Mouse (Mus musculus) erythroblast, embryonic 14.5 days (primary cell): ENCODE results near the gene Gm37240. TPM values are rescaled to one million over a fixed set of nuclear protein-coding genes. Genes with fewer than 3 reads are reported as not detected.

ENCODE experiments used
- H3K27me3 ChIP-seq: 2 replicates; pipeline ENCODE4 v1.6.1; 2012; ENCODE audit warnings: inconsistent platforms; ENCODE audit not compliant: control insufficient read depth
- H3K36me3 ChIP-seq: 2 replicates; pipeline ENCODE4 v1.6.1; 2012; ENCODE audit warnings: mild to moderate bottlenecking, inconsistent platforms; ENCODE audit not compliant: control insufficient read depth
- H3K4me1 ChIP-seq: 2 replicates; pipeline ENCODE4 v1.6.1; 2012; ENCODE audit warnings: inconsistent platforms; ENCODE audit not compliant: control insufficient read depth
- H3K4me3 ChIP-seq: replicated peaks from 2 replicates; pipeline ENCODE3; 2012; ENCODE audit warnings: moderate library complexity, mild to moderate bottlenecking, inconsistent platforms
- H3K9me3 ChIP-seq: 2 replicates; pipeline ENCODE4 v1.6.1; 2012; ENCODE audit warnings: low read length, inconsistent platforms, mixed read lengths; ENCODE audit not compliant: control insufficient read depth
- GATA1 ChIP-seq: IDR thresholded peaks from 2 replicates; pipeline ENCODE4 v1.6.1; 2012; ENCODE audit warnings: low read length, inconsistent platforms, mixed read lengths
- TAL1 ChIP-seq: IDR thresholded peaks from 3 replicates; pipeline ENCODE4 v1.6.1; 2012; ENCODE audit warnings: low read length, inconsistent platforms, mixed read lengths
- polyA plus RNA-seq: library from polyadenylated mRNA; stranded (reverse); fragments of >175 nt; gene quantifications from 2 replicates; pipeline ENCODE4 v1.2.3, GENCODE M21; 2012

Gm37240 gene
- polyA plus RNA-seq, 1 experiment = not detected

DNA sequence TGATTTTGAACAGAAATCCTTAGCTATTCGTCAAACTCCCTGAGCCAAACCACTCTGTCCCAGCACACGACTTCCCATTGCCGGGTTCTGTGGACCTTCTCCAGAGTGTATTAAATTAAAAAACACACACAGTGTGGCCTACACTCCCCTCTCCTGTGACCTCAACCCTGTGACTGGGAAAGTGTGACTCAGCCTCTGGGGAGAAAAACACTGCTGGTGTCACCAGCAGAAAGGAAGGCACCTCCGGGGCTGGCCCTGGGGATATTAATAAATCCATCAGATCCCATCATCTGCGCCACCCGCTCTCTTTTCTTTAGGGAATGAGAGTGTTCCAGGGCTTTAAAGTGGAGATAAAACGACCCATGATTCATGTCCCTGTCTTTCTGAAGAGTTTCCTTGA, 823.2 kb downstream of the Gm37240 start:
- TF ChIP-seq GATA1 (no peak), TAL1 (no peak)
- Histone ChIP-seq H3K4me3 (no peak overlapping the region), H3K36me3 (no peaks in the 10 kb centered on the region), H3K4me1 (no peaks in the 10 kb centered on the region), H3K27me3 (no peaks in the 10 kb centered on the region), H3K9me3 (no peaks in the 10 kb centered on the region)

GRCm38 (mm10) chr3:85060153-85060552, 827.2 kb downstream of the Gm37240 start:
- Histone ChIP-seq H3K4me1 (no peaks in the 10 kb centered on the region), H3K27me3 (no peaks in the 10 kb centered on the region), H3K9me3 (no peaks in the 10 kb centered on the region), H3K4me3 (no peak overlapping the region), H3K36me3 (no peaks in the 10 kb centered on the region)
- TF ChIP-seq TAL1 = no peak
- TF ChIP-seq GATA1 = no peak

DNA sequence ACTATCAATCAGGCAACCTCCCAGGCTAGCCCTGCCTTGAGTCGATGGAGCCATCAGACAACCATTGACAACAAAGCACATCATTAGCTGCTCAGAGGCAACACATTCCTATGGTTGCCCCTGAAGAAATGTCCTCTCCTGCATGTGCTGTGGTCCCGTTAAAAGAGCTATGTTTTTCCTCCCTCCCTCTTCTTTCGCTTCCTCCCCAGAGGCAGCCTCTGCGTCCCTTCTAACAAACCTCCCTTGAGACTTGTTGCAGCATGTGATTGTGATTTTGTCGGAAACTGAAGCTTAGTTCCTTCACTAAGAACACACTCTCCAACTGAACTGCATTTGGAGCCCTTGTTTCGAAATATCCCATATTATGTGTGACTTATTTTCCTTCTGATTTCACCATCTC, 830.1 kb downstream of the Gm37240 start:
- Histone ChIP-seq H3K4me1 (no peaks in the 10 kb centered on the region), H3K36me3 (no peaks in the 10 kb centered on the region), H3K9me3 (no peaks in the 10 kb centered on the region), H3K27me3 (no peaks in the 10 kb centered on the region), H3K4me3 (no peak overlapping the region)
- no peak for TF ChIP-seq GATA1
- no peak for TF ChIP-seq TAL1

DNA sequence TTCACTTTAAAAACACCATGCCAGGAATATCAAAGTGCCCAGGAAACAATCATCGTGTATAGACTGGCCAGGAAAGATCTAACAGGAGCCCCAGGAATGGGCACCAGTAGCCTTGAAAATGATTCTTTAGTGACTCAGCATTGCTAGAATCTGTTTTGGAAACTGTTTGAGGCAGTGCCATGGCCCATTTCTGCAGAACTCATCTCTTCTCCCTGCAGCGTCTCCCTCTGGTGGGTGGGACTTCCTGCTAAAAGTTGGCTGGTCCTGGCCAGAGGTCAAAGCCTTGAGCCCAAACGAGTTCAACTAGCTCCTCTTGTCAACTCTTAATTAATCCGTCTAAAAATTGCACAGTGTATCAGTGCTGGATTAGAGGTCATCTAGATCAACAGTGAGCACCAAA, 833.8 kb downstream of the Gm37240 start:
- Histone ChIP-seq H3K4me3 (no peak overlapping the region), H3K36me3 (no peaks in the 10 kb centered on the region), H3K27me3 (no peaks in the 10 kb centered on the region), H3K4me1 (no peaks in the 10 kb centered on the region), H3K9me3 (no peaks in the 10 kb centered on the region)
- TF ChIP-seq TAL1 (no peak), GATA1 (no peak)

- TF ChIP-seq TAL1 = no peak
- TF ChIP-seq GATA1 = no peak
- no peak overlapping the region for H3K4me3 ChIP-seq
- no peaks in the 10 kb centered on the region for H3K4me1 ChIP-seq
- no peaks in the 10 kb centered on the region for H3K36me3 ChIP-seq
- no peaks in the 10 kb centered on the region for H3K27me3 ChIP-seq
- H3K9me3 ChIP-seq = no peaks in the 10 kb centered on the region
Observed at GRCm38 (mm10) chr3:85052196-85052595, 835.1 kb downstream of the Gm37240 start.

DNA sequence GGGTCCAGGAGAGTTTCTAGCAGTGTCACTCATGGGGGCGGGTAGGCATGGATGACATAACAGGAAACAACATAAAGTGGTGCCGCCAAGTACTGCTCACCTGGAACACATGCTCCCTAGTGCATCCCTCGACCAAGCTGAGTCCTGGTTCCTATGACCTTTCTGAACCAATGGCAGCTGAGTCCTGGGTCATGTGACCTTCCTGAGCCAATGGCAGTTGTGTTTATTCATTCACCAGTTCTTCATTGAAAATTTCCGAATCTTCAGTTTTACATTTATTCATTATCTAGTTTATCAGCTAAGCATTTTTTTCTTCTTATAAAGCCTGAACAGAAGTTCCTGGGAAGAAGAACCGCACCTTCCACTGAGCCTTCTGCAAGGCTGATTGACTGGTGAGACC, 838.7 kb downstream of the Gm37240 start:
- TF ChIP-seq TAL1 (no peak), GATA1 (no peak)
- Histone ChIP-seq H3K4me3 (no peak overlapping the region), H3K4me1 (no peaks in the 10 kb centered on the region), H3K9me3 (no peaks in the 10 kb centered on the region), H3K36me3 (no peaks in the 10 kb centered on the region), H3K27me3 (no peaks in the 10 kb centered on the region)

DNA sequence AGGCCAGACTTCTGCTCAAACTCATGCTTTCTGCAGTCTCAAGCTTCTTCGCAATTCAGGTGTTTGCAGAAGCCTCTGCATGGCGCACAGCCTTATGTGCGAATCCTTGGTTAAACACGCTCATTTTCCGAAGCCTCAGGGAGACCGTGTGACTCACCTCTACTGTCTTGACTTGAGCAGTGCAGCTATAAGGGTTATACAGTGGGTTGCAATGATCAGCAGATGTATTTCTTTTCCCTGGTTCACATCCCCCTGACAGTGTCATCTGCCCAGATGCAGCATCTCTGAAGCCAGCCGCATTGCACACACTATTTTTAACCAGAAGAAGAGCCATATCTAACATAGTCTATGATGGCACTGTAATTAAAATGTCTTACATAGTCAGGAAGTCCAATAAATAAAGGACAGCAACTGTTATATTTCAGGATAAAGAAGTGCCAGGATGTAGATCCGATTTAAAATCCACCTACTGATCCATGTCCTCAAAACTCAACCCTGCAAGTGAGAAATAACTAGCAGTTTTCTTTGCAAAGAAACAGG, 843.6 kb downstream of the Gm37240 start:
- no peak for TF ChIP-seq TAL1
- no peak for TF ChIP-seq GATA1
- Histone ChIP-seq H3K4me1 (no peaks in the 10 kb centered on the region), H3K9me3 (peaks cover 2% of the 10 kb centered on the region; the same call in 1 of the 2 replicates), H3K27me3 (no peaks in the 10 kb centered on the region), H3K4me3 (no peak overlapping the region), H3K36me3 (no peaks in the 10 kb centered on the region)

- Histone ChIP-seq H3K4me3 (no peak overlapping the region), H3K36me3 (no peaks in the 10 kb centered on the region), H3K9me3 (peaks cover 2% of the 10 kb centered on the region; the same call in 1 of the 2 replicates), H3K4me1 (no peaks in the 10 kb centered on the region), H3K27me3 (no peaks in the 10 kb centered on the region)
- TF ChIP-seq GATA1 = no peak
- no peak for TF ChIP-seq TAL1
Observed at GRCm38 (mm10) chr3:85042126-85042525, 845.2 kb downstream of the Gm37240 start.

- Histone ChIP-seq H3K36me3 (no peaks in the 10 kb centered on the region), H3K9me3 (no peaks in the 10 kb centered on the region), H3K4me3 (no peak overlapping the region), H3K27me3 (no peaks in the 10 kb centered on the region), H3K4me1 (no peaks in the 10 kb centered on the region)
- TF ChIP-seq TAL1 = no peak
- TF ChIP-seq GATA1 = no peak
Observed at GRCm38 (mm10) chr3:85029141-85029540, 858.2 kb downstream of the Gm37240 start.
